Mouse (Mus musculus): ENCODE data around the gene Slc22a18. TPM values are rescaled to one million over a fixed set of nuclear protein-coding genes. Genes with fewer than 3 reads are reported as not detected.
A peak's percentile ranks its signal among the peaks of the same experiment; 100 is the strongest.

The Slc22a18 gene
- polyA plus RNA-seq, 1 experiment from 2014 or later = 0.97 TPM

GRCm38 (mm10) chr7:143493616-143494126 is 20.1 kb downstream of the Slc22a18 start:
- Histone ChIP-seq H3K27ac (no peak overlapping the region), H3K9me3 (no peaks in the 10 kb centered on the region), H3K4me1 (no peaks in the 10 kb centered on the region), H3K4me2 (no peak overlapping the region), H3K4me3 (no peak overlapping the region), H3K27me3 (replicated peaks) (no peaks in the 10 kb centered on the region; the same call in 1 of the 2 replicates), H3K9ac (no peak overlapping the region), H3K36me3 (replicated peaks) (no peaks in the 10 kb centered on the region)
- ATAC-seq (replicated peaks) = no peak
- WGBS = 92% methylated on average over 6 of the region's 6 CpGs

GRCm38 (mm10) chr7:143495104-143495961 is 21.8 kb downstream of the Slc22a18 start:
- H3K4me2 ChIP-seq = no peak overlapping the region
- H3K4me1 ChIP-seq = no peaks in the 10 kb centered on the region
- H3K4me3 ChIP-seq = no peak overlapping the region
- peaks cover 11% of the 10 kb centered on the region for H3K27me3 ChIP-seq (replicated peaks)
- H3K27ac ChIP-seq = no peak overlapping the region
- H3K9ac ChIP-seq = no peak overlapping the region
- H3K9me3 ChIP-seq = no peaks in the 10 kb centered on the region
- 81% methylated on average over 8 of the region's 8 CpGs for WGBS
- ATAC-seq (replicated peaks) = no peak
- H3K36me3 ChIP-seq (replicated peaks) = no peaks in the 10 kb centered on the region

DNA sequence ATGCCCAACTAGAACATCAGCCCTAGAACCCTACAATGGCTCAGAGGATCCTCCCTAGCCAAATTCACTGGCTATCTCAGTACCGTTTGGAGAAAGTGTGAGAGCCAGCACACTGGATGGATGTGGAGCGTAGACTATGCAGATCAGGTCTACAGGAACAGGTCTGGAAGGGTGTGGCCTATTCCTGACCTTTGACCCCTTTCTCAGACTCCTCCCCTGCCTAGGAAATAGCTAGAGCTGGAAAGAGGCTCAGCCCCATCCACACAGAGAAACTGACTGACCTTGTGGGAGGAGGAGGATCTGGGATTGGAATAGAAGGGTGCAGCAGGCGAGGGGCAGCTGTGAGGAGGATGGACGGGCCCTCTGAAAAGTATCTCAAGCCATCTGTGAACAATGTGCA is 25.0 kb downstream of the Slc22a18 start:
- H3K4me2 ChIP-seq = no peak overlapping the region
- no peaks in the 10 kb centered on the region for H3K36me3 ChIP-seq (replicated peaks)
- H3K9ac ChIP-seq = no peak overlapping the region
- 89% methylated on average over 4 of the region's 4 CpGs for WGBS
- no peak overlapping the region for H3K27ac ChIP-seq
- H3K4me3 ChIP-seq = no peak overlapping the region
- no peaks in the 10 kb centered on the region for H3K9me3 ChIP-seq
- H3K4me1 ChIP-seq = peaks cover 16% of the 10 kb centered on the region
- no peak for ATAC-seq (replicated peaks)
- peaks cover 43% of the 10 kb centered on the region for H3K27me3 ChIP-seq (replicated peaks)

GRCm38 (mm10) chr7:143500912-143501311 is 27.4 kb downstream of the Slc22a18 start:
- no peaks in the 10 kb centered on the region for H3K36me3 ChIP-seq (replicated peaks)
- 61% methylated on average over 2 of the region's 2 CpGs for WGBS
- ATAC-seq (replicated peaks) = no peak

GRCm38 (mm10) chr7:143501643-143502417 is 28.3 kb downstream of the Slc22a18 start:
- Histone ChIP-seq H3K27ac (no peak overlapping the region), H3K9ac (0 out of 2 replicates have a peak overlapping the region, but pooled peaks have one; percentile 3), H3K4me1 (peaks cover 16% of the 10 kb centered on the region), H3K4me2 (peak overlapping the region; percentile 58), H3K9me3 (no peaks in the 10 kb centered on the region), H3K4me3 (peak overlapping the region; percentile 36), H3K27me3 (replicated peaks) (peaks cover 55% of the 10 kb centered on the region), H3K36me3 (replicated peaks) (no peaks in the 10 kb centered on the region)
- WGBS = 2% methylated on average over 55 of the region's 55 CpGs
- no peak; the same call in 1 of the 2 replicates for ATAC-seq (replicated peaks)

More at GRCm38 (mm10) chr7:143500912-143501311, 27.4 kb downstream of the Slc22a18 start:
- peaks cover 16% of the 10 kb centered on the region for H3K4me1 ChIP-seq
- no peak overlapping the region for H3K4me3 ChIP-seq
- no peak overlapping the region for H3K9ac ChIP-seq
- no peak overlapping the region for H3K4me2 ChIP-seq
- no peak overlapping the region for H3K27ac ChIP-seq
- peaks cover 55% of the 10 kb centered on the region for H3K27me3 ChIP-seq (replicated peaks)
- H3K9me3 ChIP-seq = no peaks in the 10 kb centered on the region

GRCm38 (mm10) chr7:143502418-143503200 is 29.1 kb downstream of the Slc22a18 start, which contains the start of gene Phlda2:
Gene Phlda2 (minus strand): TSS chr7:143503150.
- Histone ChIP-seq H3K27ac (no peak within 1 kb of the TSS), H3K9ac (0 out of 2 replicates have a peak within 1 kb of the TSS, but pooled peaks have one; percentile 3), H3K27me3 (replicated peaks) (peaks cover 55% of the 10 kb centered on the region), H3K9me3 (no peaks in the 10 kb centered on the region), H3K4me3 (peak within 1 kb of the TSS; percentile 36), H3K36me3 (replicated peaks) (no peaks in the 10 kb centered on the region), H3K4me2 (peak within 1 kb of the TSS; percentile 58), H3K4me1 (peaks cover 16% of the 10 kb centered on the region)
- 6% methylated on average over 51 of the region's 51 CpGs for WGBS
- ATAC-seq (replicated peaks) = no peak

DNA sequence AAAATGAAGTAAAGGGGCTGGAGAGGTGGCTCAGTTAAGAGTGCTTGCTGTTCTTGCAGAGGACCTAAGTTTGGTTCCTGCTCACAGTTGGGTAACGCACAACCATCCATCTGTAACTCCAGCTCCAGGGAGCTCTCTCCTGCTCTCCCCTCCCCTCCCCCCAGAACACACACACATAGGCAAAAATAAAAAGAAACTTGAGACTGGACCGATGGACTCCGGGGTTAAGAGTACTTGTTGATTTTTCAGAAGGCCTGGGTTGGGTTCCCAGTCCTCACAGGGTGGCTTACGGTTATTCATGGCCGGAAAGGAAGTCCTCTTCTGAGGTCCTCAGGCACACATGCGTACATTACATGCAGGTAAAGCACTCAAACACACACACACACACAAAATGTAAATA is 30.4 kb downstream of the Slc22a18 start:
- H3K4me3 ChIP-seq = no peak overlapping the region
- H3K9me3 ChIP-seq = no peaks in the 10 kb centered on the region
- H3K36me3 ChIP-seq (replicated peaks) = no peaks in the 10 kb centered on the region
- no peak overlapping the region for H3K27ac ChIP-seq
- no peak for ATAC-seq (replicated peaks)
- no peak overlapping the region for H3K4me2 ChIP-seq
- peaks cover 55% of the 10 kb centered on the region for H3K27me3 ChIP-seq (replicated peaks)
- 85% methylated on average over 6 of the region's 6 CpGs for WGBS
- H3K4me1 ChIP-seq = peaks cover 16% of the 10 kb centered on the region
- H3K9ac ChIP-seq = no peak overlapping the region

- H3K4me2 ChIP-seq = no peak overlapping the region
- H3K9me3 ChIP-seq = no peaks in the 10 kb centered on the region
- H3K4me1 ChIP-seq = peaks cover 16% of the 10 kb centered on the region
- H3K9ac ChIP-seq = no peak overlapping the region
- no peaks in the 10 kb centered on the region for H3K36me3 ChIP-seq (replicated peaks)
- ATAC-seq (replicated peaks) = no peak
- H3K27me3 ChIP-seq (replicated peaks) = peaks cover 44% of the 10 kb centered on the region
- WGBS = 95% methylated on average over 2 of the region's 2 CpGs
- H3K27ac ChIP-seq = no peak overlapping the region
- no peak overlapping the region for H3K4me3 ChIP-seq
Observed at GRCm38 (mm10) chr7:143505411-143505810, 31.9 kb downstream of the Slc22a18 start.

DNA sequence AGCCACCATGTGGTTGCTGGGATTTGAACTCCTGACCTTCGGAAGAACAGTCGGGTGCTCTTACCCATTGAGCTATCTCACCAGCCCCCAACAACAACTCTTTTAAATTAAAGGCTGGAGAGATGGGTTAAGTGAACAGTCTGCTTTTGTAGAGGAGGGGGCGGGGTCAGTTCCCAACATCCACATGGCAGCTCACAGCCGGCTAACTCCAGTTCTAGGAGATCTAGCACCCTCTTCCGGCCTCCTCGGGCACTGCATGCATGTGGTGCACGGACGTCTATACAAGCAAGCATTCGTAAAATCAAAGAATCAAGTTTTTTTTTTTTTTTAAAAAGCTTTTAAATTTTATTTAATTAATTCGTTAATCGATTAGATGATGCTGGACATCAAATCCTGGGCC is 32.3 kb downstream of the Slc22a18 start:
- 30% methylated on average over 11 of the region's 11 CpGs for WGBS
- peaks cover 16% of the 10 kb centered on the region for H3K4me1 ChIP-seq
- H3K9me3 ChIP-seq = no peaks in the 10 kb centered on the region
- no peaks in the 10 kb centered on the region for H3K36me3 ChIP-seq (replicated peaks)
- no peak overlapping the region for H3K4me3 ChIP-seq
- no peak overlapping the region for H3K9ac ChIP-seq
- no peak overlapping the region for H3K27ac ChIP-seq
- no peak overlapping the region for H3K4me2 ChIP-seq
- H3K27me3 ChIP-seq (replicated peaks) = peaks cover 40% of the 10 kb centered on the region
- ATAC-seq (replicated peaks) = no peak

GRCm38 (mm10) chr7:143506271-143506670 is 32.7 kb downstream of the Slc22a18 start:
- no peak for ATAC-seq (replicated peaks)
- H3K4me2 ChIP-seq = no peak overlapping the region
- no peaks in the 10 kb centered on the region for H3K36me3 ChIP-seq (replicated peaks)
- peaks cover 35% of the 10 kb centered on the region for H3K27me3 ChIP-seq (replicated peaks)
- no peak overlapping the region for H3K4me3 ChIP-seq
- H3K9ac ChIP-seq = no peak overlapping the region
- 70% methylated on average over 7 of the region's 7 CpGs for WGBS
- no peak overlapping the region for H3K27ac ChIP-seq
- H3K9me3 ChIP-seq = no peaks in the 10 kb centered on the region
- H3K4me1 ChIP-seq = peaks cover 15% of the 10 kb centered on the region

DNA sequence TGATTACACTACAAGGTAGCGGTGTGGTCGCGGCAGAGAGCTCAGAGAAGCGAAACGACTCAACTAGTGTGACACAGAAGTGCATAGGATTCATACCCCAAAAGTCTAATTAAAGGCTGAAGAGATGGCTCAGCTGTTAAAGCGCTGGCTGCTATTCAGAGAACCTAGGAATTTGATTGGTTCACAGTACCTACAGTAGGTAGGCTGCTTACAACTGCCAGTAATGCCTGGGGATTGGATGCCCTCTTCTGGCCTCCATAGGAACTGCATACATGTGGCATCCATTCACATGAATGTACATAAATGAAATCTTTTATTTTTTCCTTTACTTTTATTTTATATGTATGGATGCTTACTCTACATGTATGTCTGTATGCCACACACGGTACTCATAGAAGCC is 33.1 kb downstream of the Slc22a18 start:
- H3K9ac ChIP-seq = no peak overlapping the region
- no peaks in the 10 kb centered on the region for H3K9me3 ChIP-seq
- H3K4me3 ChIP-seq = no peak overlapping the region
- H3K27ac ChIP-seq = no peak overlapping the region
- ATAC-seq (replicated peaks) = no peak
- peaks cover 31% of the 10 kb centered on the region for H3K27me3 ChIP-seq (replicated peaks)
- WGBS = 31% methylated on average over 7 of the region's 7 CpGs
- no peak overlapping the region for H3K4me2 ChIP-seq
- no peaks in the 10 kb centered on the region for H3K36me3 ChIP-seq (replicated peaks)
- H3K4me1 ChIP-seq = peaks cover 11% of the 10 kb centered on the region

Data from midbrain, embryonic 15.5 days (tissue).